Mouse (Mus musculus) 3T3-L1 (cell line): ENCODE measurements around the gene Krtap17-1.
A peak's percentile ranks its signal among the peaks of the same experiment; 100 is the strongest.

Source experiments
- DNase-seq: peaks from one replicate; pipeline ENCODE4 v3.0.0-alpha.2; 2015; ENCODE audit warnings: low read depth, low spot score

The Krtap17-1 gene

DNA sequence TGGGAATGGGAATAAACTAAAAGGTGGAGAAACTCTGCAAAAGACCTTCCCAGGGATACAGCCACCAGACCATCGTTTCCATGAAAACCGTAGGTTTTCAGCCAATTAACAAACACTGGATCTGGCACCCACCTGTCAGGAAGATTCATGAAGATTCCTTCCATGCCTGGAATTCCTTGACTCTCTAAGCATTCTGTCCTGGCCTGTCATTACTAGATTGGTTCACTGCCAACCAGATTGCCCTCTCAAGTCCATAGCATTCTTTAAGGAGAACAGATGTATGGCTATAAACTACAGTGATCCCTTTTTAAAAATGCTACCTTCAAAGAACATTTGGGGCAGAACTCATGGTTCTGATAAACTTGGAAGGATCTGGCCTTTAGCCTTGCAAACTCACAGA lies 27.8 kb downstream of the Krtap17-1 start:
- DNase-seq: peak; percentile 8

DNA sequence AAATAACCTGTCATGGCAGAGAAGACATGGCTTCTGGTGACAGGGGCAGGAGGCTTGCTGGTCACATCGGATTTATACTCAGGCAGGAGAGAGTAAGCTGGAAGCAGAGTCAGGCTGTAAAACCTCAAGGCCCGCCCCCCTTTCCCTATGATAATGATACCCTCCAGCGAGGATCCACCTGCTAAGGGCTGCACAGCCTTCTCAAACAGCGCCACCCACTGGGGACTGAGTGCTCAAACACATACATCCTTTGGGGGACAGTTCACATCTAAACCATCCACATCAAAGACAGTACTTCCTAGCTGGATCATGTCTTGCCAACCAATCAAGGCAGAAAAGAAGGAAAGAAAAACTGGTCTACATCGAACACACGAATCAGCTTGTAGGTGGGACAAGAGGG lies 29.6 kb downstream of the Krtap17-1 start:
- peak; percentile 9 for DNase-seq

DNA sequence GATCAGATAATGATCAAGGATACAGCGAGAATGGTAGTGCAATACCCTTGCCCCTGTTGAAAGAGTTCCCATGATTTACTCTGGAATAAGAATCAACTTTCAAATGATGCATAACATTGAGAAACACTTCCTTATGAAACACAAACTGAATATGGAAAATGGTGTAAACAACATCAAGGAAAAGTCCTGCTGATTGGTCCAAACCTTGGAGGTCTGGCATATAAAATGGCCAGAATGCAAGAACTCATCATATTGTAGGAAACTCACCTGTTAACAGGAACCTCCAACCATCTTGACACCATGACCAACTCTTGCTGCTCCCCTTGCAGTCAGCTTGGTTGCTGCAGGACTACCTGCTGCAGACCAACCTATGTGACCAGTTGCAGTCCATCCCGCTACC lies 45.6 kb downstream of the Krtap17-1 start, which contains the start of gene Krtap9-5:
TSS of gene Krtap9-5 (plus strand) at position 301 of the 400 bp plus-strand sequence.
- DNase-seq: no peak
